Mouse (Mus musculus) thymus, adult 2 months (tissue): ENCODE data around the gene Agmo.

Experiments used
- CTCF ChIP-seq: fragments of 200-500 bp; IDR thresholded peaks from 2 replicates; pipeline ENCODE4 v1.5.1; 2012; ENCODE audit warnings: mild to moderate bottlenecking, control low read depth, low read length, moderate library complexity, borderline replicate concordance; ENCODE audit not compliant: control insufficient read depth, poor library complexity, insufficient read depth; ENCODE audit errors: extremely low read depth
- POLR2A ChIP-seq: fragments of 200-500 bp; IDR thresholded peaks from 2 replicates; pipeline ENCODE4 v1.6.1; 2012; ENCODE audit warnings: mild to moderate bottlenecking, low read length, control low read depth, moderate library complexity; ENCODE audit not compliant: control insufficient read depth, poor library complexity, insufficient read depth; ENCODE audit errors: extremely low read depth

DNA sequence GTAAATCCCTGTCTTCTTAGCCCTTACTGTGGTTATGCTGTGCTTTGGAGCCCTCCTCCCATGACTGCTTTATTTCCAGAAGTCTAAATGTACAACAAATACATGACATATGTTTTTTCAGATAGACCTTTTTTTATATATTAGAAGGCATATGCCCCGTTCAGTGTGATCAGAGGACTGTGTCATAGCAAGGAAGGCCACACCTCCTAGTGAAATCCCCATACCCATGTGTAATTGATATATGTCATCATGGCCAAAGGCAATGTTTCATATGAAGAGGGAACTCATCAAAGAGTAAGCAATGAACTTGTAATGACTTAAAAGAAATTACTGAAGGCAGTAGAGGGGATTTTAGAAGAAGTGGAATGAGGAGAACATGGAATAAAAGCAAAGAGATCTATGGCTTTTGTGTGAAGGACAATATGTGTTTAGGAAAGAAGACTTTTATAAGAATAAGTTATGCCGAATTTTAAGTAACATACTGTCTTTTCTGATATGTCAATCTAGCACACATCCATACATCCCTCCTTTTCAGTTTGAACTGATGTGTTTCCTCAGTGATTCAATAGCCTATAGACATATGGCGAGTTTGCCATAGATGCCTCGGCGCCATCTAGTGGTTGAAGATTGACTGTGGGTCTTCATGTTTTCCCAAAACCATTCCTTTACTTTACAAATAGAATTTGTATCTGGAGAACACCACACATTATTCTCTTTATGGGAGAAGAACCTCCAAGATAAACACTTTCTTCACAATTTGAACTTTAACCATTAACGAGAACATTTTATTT is 209.1 kb downstream of the Agmo start:
- no peak for TF ChIP-seq CTCF
- no peak for TF ChIP-seq POLR2A
